ENCODE assay signal across 8 mouse cellular contexts in genomic region chr12:79613061-79613788, GRCm38 (mm10).
DNase-seq lines count a peak whose midpoint lies in the region; ATAC-seq and TF ChIP-seq lines count a peak whose summit lies in the region.

No protein-coding gene starts in this region.

- peak overlapping the region; percentile 84 for H3K27ac ChIP-seq in lung, embryonic 14.5 days (ENCODE audit: low read depth)
- no peak overlapping the region for H3K27ac ChIP-seq in forebrain, postnatal 0 days (ENCODE audit: low read depth, low read length)
- peak overlapping the region; percentile 28 for H3K27ac ChIP-seq in layer of hippocampus, adult 2 months
- H3K27ac ChIP-seq in neural tube, embryonic 12.5 days, result no peak overlapping the region

- H3K4me1 ChIP-seq in lung, embryonic 14.5 days (ENCODE audit: insufficient read depth), result peaks cover 46% of the 10 kb centered on the region
- no peaks in the 10 kb centered on the region; the same call in 1 of the 2 replicates for H3K4me1 ChIP-seq in forebrain, postnatal 0 days (ENCODE audit: insufficient read depth)
- peaks cover 11% of the 10 kb centered on the region for H3K4me1 ChIP-seq in neural tube, embryonic 12.5 days

- WGBS in lung, embryonic 14.5 days, result 81% methylated on average over 8 of the region's 8 CpGs
- WGBS in forebrain, postnatal 0 days, result 65% methylated on average over 8 of the region's 8 CpGs
- 86% methylated on average over 8 of the region's 8 CpGs for WGBS in neural tube, embryonic 12.5 days

- no peak overlapping the region for H3K4me3 ChIP-seq in lung, embryonic 14.5 days (ENCODE audit: low read depth, low read length)
- H3K4me3 ChIP-seq in forebrain, postnatal 0 days (ENCODE audit: low read depth, low read length), result no peak overlapping the region
- H3K4me3 ChIP-seq in layer of hippocampus, adult 2 months, result no peak overlapping the region
- no peak overlapping the region for H3K4me3 ChIP-seq in neural tube, embryonic 12.5 days

- no peaks in the 10 kb centered on the region for H3K27me3 ChIP-seq in lung, embryonic 14.5 days (ENCODE audit: insufficient read depth, low read length)
- H3K27me3 ChIP-seq in forebrain, postnatal 0 days (ENCODE audit: insufficient read depth, low read length), result no peaks in the 10 kb centered on the region
- H3K27me3 ChIP-seq in neural tube, embryonic 12.5 days (replicated peaks), result no peaks in the 10 kb centered on the region

- TF ChIP-seq CTCF in lung, embryonic 14.5 days (IDR thresholded peaks at IDR 0.05; ENCODE audit: low read depth), result no peak
- TF ChIP-seq CTCF in forebrain, postnatal 0 days (IDR thresholded peaks at IDR 0.05; ENCODE audit: low read depth), result no peak
- no peak for TF ChIP-seq CTCF in layer of hippocampus, adult 2 months (conservative IDR thresholded peaks at IDR 0.05)

- H3K4me2 ChIP-seq in lung, embryonic 14.5 days, result no peak overlapping the region
- no peak overlapping the region for H3K4me2 ChIP-seq in forebrain, postnatal 0 days (ENCODE audit: low read depth)
- no peak overlapping the region for H3K4me2 ChIP-seq in neural tube, embryonic 12.5 days (replicated peaks)

- H3K9ac ChIP-seq in lung, embryonic 14.5 days, result no peak overlapping the region
- H3K9ac ChIP-seq in forebrain, postnatal 0 days, result no peak overlapping the region
- H3K9ac ChIP-seq in neural tube, embryonic 12.5 days, result no peak overlapping the region

- H3K9me3 ChIP-seq in lung, embryonic 14.5 days (ENCODE audit: low read depth, low read length), result no peaks in the 10 kb centered on the region
- H3K9me3 ChIP-seq in forebrain, postnatal 0 days (ENCODE audit: low read length), result no peaks in the 10 kb centered on the region
- no peaks in the 10 kb centered on the region for H3K9me3 ChIP-seq in neural tube, embryonic 12.5 days

- no peak for ATAC-seq in lung, embryonic 14.5 days (ENCODE audit: insufficient read depth)
- peak; percentile 43; the same call in 1 of the 2 replicates for ATAC-seq in forebrain, postnatal 0 days
- 0 out of 2 replicates have a peak, but pooled peaks have one; percentile 15 for ATAC-seq in neural tube, embryonic 12.5 days (ENCODE audit: low FRiP score, low read depth)

- DNase-seq in lung, embryonic 14.5 days, result no peak
- DNase-seq in lung, postnatal 25 days (ENCODE audit: low spot score), result no peak
- DNase-seq in c-Kit-positive CD71-positive TER-119-negative erythroid progenitor cells, embryonic 14.5 days (ENCODE audit: low read depth), result peak; percentile 9
- DNase-seq in forebrain, postnatal 0 days, result peak; percentile 48
- no peak for DNase-seq in layer of hippocampus, adult 2 months (ENCODE audit: low spot score in 2 of 2)
- no peak for DNase-seq in c-Kit-positive CD71-positive TER-119-positive erythroid progenitor cells, embryonic 14.5 days (ENCODE audit: low spot score)
- no peak for DNase-seq in gastrocnemius, postnatal 14 days

- H3K36me3 ChIP-seq in lung, embryonic 14.5 days (ENCODE audit: insufficient read depth), result no peaks in the 10 kb centered on the region
- H3K36me3 ChIP-seq in forebrain, postnatal 0 days (ENCODE audit: insufficient read depth), result no peaks in the 10 kb centered on the region
- H3K36me3 ChIP-seq in neural tube, embryonic 12.5 days, result no peaks in the 10 kb centered on the region

- intact Hi-C loops in gastrocnemius, postnatal 14 days (cut with DNase I; ENCODE audit: low total_unique reads), result loop anchor here (5.0 kb wide), 1 partner anchor 499 kb away; the partner anchor contains the start of gene Zfp36l1

Comparison
In these comparisons a context has a peak if more than half of its experiments do, and no peak if none do; other contexts are left out.
1. DNase-seq: peak in c-Kit-positive CD71-positive TER-119-negative erythroid progenitor cells, embryonic 14.5 days (single experiment) and forebrain, postnatal 0 days (single experiment); none in lung, embryonic 14.5 days (single experiment), lung, postnatal 25 days (single experiment), layer of hippocampus, adult 2 months (0 of 2), c-Kit-positive CD71-positive TER-119-positive erythroid progenitor cells, embryonic 14.5 days (single experiment) and gastrocnemius, postnatal 14 days (single experiment).
2. H3K27ac ChIP-seq: peak in lung, embryonic 14.5 days (single experiment) and layer of hippocampus, adult 2 months (single experiment); none in forebrain, postnatal 0 days (single experiment) and neural tube, embryonic 12.5 days (single experiment).